Mouse (Mus musculus) intestine, postnatal 0 days (tissue): Measurements from ENCODE around the gene Slc30a2. TPM values are rescaled to one million over a fixed set of nuclear protein-coding genes. Genes with fewer than 3 reads are reported as not detected.

Experiments
- ATAC-seq: fragments of 200-750 bp; cut with Nextera tagmentation; 2 replicates; pipeline ENCODE4 v1.8.0; 2017; ENCODE audit warnings: mild to moderate bottlenecking, moderate TSS enrichment, moderate library complexity
- H3K27ac ChIP-seq: fragments of 300-500 bp; sonication (generic); 2 replicates; pipeline ENCODE4 v1.5.1; 2014; ENCODE audit warnings: mild to moderate bottlenecking, low read depth, low read length, moderate library complexity
- H3K27me3 ChIP-seq: fragments of 300-500 bp; sonication (generic); replicated peaks from 2 replicates; pipeline ENCODE4 v1.6.1; 2014; ENCODE audit warnings: low read length, mixed read lengths; ENCODE audit not compliant: control insufficient read depth, insufficient read depth
- H3K36me3 ChIP-seq: fragments of 300-500 bp; sonication (generic); 2 replicates; pipeline ENCODE4 v1.6.1; 2014; ENCODE audit warnings: mild to moderate bottlenecking, moderate library complexity; ENCODE audit not compliant: control insufficient read depth, insufficient read depth
- H3K4me1 ChIP-seq: fragments of 300-500 bp; sonication (generic); replicated peaks from 2 replicates; pipeline ENCODE4 v1.6.1; 2014; ENCODE audit warnings: antibody characterized with exemption, low read length, mixed read lengths; ENCODE audit not compliant: control insufficient read depth, insufficient read depth
- H3K4me2 ChIP-seq: fragments of 300-500 bp; sonication (generic); replicated peaks from 2 replicates; pipeline ENCODE4 v1.6.1; 2014; ENCODE audit warnings: low read depth, mild to moderate bottlenecking, moderate library complexity
- H3K4me3 ChIP-seq: fragments of 300-500 bp; sonication (generic); 2 replicates; pipeline ENCODE4 v1.5.1; 2014; ENCODE audit warnings: low read depth, low read length
- H3K9ac ChIP-seq: fragments of 300-500 bp; sonication (generic); 2 replicates; pipeline ENCODE4 v1.6.1; 2014; ENCODE audit warnings: mild to moderate bottlenecking, low read depth, low read length
- H3K9me3 ChIP-seq: fragments of 300-500 bp; sonication (generic); 2 replicates; pipeline ENCODE4 v1.6.1; 2016; ENCODE audit warnings: mixed run types; ENCODE audit not compliant: control insufficient read depth
- CTCF ChIP-seq: sonication (generic); IDR thresholded peaks from 2 replicates; pipeline ENCODE4 v1.5.1; 2016; ENCODE audit warnings: low read depth, mild to moderate bottlenecking, control low read depth, antibody characterized with exemption, moderate library complexity
- WGBS: fragments of 180-500 bp; shearing (Covaris S2); extraction: QIAGEN DNeasy Blood & Tissue Kit; methylation state at CpG from one replicate; pipeline ENCODE4 v1.1.7; 2014; 5-methylcytosine and 5-hydroxymethylcytosine counted together
- polyA plus RNA-seq: library from polyadenylated mRNA; unstranded; fragments of >200 nt; fragmentation: Nextera tagmentation; extraction: Ambion mirVana; gene quantifications from 2 replicates; pipeline ENCODE4 v1.2.1, GENCODE M21; 2015

Gene Slc30a2
- polyA plus RNA-seq, 1 experiment from 2014 or later = 39.1 TPM

DNA sequence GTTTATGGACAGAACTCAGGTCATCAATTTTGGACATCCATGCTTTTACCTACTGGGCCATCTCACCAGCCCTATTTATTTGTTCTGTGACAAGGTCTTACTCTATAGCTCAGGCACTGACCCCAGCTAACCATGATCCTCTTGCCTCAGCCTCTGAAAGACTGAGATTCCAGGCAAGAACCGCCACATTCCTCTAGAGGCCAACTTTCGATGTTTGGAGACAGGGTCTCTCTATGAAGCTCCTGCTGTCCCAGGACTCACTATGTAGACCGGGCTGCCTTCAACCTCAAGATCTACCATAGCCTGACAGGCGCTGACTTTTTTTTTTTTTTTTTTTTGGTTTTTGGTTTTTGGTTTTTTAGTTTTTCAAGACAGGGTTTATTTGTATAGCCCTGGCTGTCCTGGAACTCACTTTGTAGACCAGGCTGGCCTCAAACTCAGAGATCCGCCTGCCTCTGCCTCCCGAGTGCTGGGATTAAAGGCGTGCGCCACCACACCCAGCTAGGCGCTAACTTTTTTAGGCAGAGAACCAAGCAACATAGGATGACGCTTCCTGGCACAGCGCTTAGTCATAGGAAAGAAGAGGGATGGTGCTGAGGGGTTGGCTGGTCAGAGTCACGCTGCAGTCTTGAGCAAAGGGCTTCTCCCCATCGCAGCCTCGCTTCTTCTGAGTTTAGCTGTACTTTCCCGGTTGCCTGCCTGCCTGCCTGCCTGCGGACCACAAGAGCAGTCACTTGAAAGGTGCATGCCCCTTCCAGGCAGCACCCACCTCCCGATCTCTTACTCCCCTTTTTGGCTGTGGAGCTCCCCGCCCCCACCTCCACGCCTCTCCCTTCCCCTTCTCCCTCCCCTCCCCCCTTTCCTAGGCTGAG lies 44.1 kb upstream of the Slc30a2 start:
- H3K4me1 ChIP-seq = no peaks in the 10 kb centered on the region

DNA sequence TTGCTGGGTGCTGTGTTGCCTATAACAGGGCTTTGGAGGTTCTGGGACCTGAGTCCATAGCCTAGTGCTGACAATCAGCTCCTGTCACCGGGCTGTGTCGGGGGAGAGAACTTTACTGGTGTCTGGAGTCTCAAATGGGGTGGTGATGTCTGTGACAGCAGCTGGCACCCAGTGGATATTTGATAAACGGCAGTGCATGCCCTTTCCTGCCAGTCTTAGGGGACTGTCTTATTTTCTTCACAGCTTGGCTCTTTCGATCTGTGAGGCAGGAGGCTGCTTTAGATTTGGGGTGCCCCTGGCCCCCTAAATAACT lies 43.5 kb upstream of the Slc30a2 start:
- Histone ChIP-seq H3K27me3 (no peaks in the 10 kb centered on the region), H3K4me3 (no peak overlapping the region), H3K9me3 (no peaks in the 10 kb centered on the region), H3K36me3 (no peaks in the 10 kb centered on the region), H3K9ac (no peak overlapping the region), H3K4me2 (no peak overlapping the region), H3K4me1 (no peaks in the 10 kb centered on the region), H3K27ac (no peak overlapping the region)
- WGBS = 72% methylated on average over 4 of the region's 4 CpGs
- no peak for ATAC-seq
- no peak for TF ChIP-seq CTCF

More for the DNA sequence above, 44.1 kb upstream of the Slc30a2 start:
- TF ChIP-seq CTCF = no peak
- Histone ChIP-seq H3K4me3 (no peak overlapping the region), H3K36me3 (no peaks in the 10 kb centered on the region), H3K9me3 (no peaks in the 10 kb centered on the region), H3K27ac (no peak overlapping the region), H3K9ac (no peak overlapping the region), H3K27me3 (no peaks in the 10 kb centered on the region), H3K4me2 (no peak overlapping the region)
- no peak for ATAC-seq
- 80% methylated on average over 19 of the region's 19 CpGs for WGBS

DNA sequence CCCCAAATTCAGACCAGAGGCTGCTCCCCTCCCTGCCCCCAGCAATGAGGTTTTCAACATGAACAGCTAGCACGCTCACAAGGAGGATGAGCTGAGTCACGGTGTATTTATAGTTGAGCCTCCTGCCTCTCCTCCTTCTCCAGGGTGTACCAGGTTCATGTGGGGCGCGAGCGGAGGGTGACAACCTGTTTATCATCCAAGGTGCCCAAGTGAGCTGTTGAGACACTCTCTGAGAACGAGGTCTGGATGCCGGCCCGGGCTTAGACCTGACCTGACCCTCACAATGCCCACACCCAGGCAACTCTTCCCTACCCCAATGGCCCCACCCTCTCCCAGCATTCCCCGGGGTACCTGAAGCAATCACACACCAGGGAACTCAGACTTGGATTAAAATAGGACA lies 42.7 kb upstream of the Slc30a2 start:
- no peak overlapping the region for H3K9ac ChIP-seq
- ATAC-seq = no peak
- H3K27ac ChIP-seq = no peak overlapping the region
- no peaks in the 10 kb centered on the region for H3K4me1 ChIP-seq
- no peak overlapping the region for H3K4me3 ChIP-seq
- H3K4me2 ChIP-seq = no peak overlapping the region
- 70% methylated on average over 9 of the region's 9 CpGs for WGBS
- no peaks in the 10 kb centered on the region for H3K36me3 ChIP-seq
- TF ChIP-seq CTCF = no peak
- no peaks in the 10 kb centered on the region for H3K27me3 ChIP-seq
- H3K9me3 ChIP-seq = no peaks in the 10 kb centered on the region

DNA sequence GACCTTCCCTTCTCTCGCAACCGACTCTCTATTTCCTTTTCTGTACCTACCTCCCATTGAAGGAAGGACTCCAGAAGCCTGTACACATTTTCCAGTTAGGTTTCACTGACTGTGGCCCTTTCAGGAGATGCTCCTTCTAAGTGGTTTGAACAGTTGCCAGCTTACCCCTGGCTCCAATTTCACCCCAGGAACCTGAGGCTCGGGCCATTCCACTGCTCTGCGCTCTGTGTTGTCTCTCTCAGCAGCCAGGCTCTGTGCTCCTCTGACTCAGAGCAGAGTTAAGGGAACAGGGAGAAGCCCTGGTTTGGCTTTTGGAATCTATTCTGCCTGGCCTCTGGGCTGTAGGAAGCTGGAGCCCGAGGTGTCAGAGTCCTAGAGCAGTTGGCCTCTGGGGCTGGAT lies 40.9 kb upstream of the Slc30a2 start:
- Histone ChIP-seq H3K4me1 (0 out of 2 replicates have a peak, but pooled peaks cover 1% of the 10 kb centered on the region), H3K27me3 (no peaks in the 10 kb centered on the region), H3K9me3 (no peaks in the 10 kb centered on the region), H3K4me2 (no peak overlapping the region), H3K27ac (no peak overlapping the region), H3K4me3 (no peak overlapping the region), H3K9ac (no peak overlapping the region), H3K36me3 (no peaks in the 10 kb centered on the region)
- no peak for ATAC-seq
- WGBS = 81% methylated on average over 5 of the region's 5 CpGs
- no peak for TF ChIP-seq CTCF

DNA sequence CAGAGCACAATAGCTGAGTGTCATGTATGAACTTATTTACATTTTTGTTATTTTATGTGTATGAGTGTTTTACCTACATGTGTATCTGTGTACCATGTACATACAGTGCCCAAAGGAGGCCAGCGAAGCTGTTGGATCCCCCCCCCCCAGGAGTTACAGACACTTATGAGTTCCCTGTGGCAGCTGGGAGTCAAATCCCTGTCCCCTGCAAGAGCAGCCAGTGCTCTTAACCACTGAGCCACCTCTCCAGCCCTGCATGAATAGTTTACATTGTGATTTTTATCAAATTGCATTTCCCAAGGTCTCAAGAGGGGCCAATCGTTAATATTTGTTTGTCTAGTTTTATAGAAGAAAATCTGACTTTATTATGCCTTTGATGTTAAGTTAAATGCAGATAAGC lies 36.0 kb upstream of the Slc30a2 start:
- H3K27ac ChIP-seq = 0 out of 2 replicates have a peak overlapping the region, but pooled peaks have one; percentile 7
- no peak overlapping the region for H3K9ac ChIP-seq
- no peaks in the 10 kb centered on the region for H3K9me3 ChIP-seq
- 0 out of 2 replicates have a peak, but pooled peaks cover 5% of the 10 kb centered on the region for H3K4me1 ChIP-seq
- H3K4me2 ChIP-seq = peak overlapping the region; percentile 52
- ATAC-seq = no peak; the same call in 1 of the 2 replicates
- no peaks in the 10 kb centered on the region for H3K27me3 ChIP-seq
- 20% methylated on average over 2 of the region's 2 CpGs for WGBS
- TF ChIP-seq CTCF = no peak
- H3K4me3 ChIP-seq = no peak overlapping the region
- no peaks in the 10 kb centered on the region for H3K36me3 ChIP-seq

DNA sequence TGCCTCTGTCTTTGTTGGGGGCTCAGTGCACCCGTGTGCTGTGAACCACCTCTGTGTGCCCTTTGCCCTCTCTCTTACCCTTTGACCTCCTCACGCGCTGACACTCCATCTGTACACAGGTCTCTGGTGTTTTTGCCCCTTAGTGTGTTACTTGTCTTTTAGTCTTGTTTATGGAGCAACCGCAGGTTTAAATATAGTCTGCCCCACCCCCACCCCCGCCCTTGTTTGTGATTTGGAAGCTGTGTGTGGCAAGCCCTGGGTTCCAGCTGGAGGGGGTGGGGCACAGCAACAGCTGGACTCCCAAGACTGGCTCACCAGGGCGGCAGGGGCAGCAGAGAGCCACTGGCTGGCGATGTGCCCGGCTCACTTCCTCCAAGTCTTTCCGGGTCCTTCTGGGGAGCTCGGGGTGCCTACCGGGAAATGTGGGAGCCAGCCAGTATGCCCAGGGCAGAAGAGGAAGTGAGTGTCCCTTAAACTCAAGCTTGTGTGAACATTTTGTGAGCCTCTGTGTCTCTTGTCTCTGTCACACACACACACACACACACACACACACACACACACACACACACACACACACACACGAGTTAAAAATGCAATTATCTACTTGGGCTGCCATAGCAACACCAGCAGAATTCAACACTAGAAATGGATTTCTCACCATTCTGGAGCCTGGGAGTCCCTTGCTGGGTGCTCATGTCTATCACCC lies 35.5 kb upstream of the Slc30a2 start:
- 4% methylated on average over 12 of the region's 12 CpGs for WGBS

More for the DNA sequence above, 35.5 kb upstream of the Slc30a2 start:
- H3K36me3 ChIP-seq = no peaks in the 10 kb centered on the region
- peak; percentile 83 for TF ChIP-seq CTCF
- H3K27ac ChIP-seq = peak overlapping the region; percentile 17
- H3K9ac ChIP-seq = no peak overlapping the region
- no peaks in the 10 kb centered on the region for H3K27me3 ChIP-seq
- peak overlapping the region; percentile 52 for H3K4me2 ChIP-seq
- H3K4me3 ChIP-seq = no peak overlapping the region
- H3K9me3 ChIP-seq = no peaks in the 10 kb centered on the region
- ATAC-seq = peak; percentile 82
- H3K4me1 ChIP-seq = 0 out of 2 replicates have a peak, but pooled peaks cover 5% of the 10 kb centered on the region
